Mouse (Mus musculus): ENCODE results near the gene Mcoln2.

DNA sequence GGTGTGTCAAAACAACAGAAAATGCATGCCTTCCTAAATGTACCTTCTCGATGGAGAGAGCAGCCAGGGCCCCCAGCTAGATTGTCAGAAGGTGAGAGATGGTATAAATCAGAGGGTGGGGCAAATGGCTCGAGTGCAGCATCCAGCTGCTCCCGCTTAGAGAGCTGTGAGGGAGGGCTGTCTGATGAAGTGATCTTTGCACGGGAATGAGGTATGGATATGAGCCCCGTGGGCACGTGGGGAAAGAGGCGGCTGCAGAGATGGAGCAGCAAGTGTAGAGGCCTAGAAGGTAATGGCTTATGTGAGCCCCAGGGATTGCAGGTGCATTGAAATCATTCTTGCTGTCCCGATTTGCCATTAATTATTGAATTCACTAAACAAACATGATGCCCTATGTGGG, 86.6 kb downstream of the Mcoln2 start:
- TF ChIP-seq ZC3H11A (IDR thresholded peaks at IDR 0.05; ENCODE audit: borderline replicate concordance, low read depth, low read length) (no peak), CHD2 (IDR thresholded peaks at IDR 0.05; ENCODE audit: low read depth, low read length) (no peak)
